Mouse (Mus musculus) lung, postnatal 0 days (tissue): ENCODE results near the gene Tln1.

ENCODE experiments used
- CTCF ChIP-seq: IDR thresholded peaks from 2 replicates; pipeline ENCODE4 v1.5.1; 2016; ENCODE audit warnings: antibody characterized with exemption, mild to moderate bottlenecking
- EP300 ChIP-seq: IDR thresholded peaks from 2 replicates; pipeline ENCODE4 v1.6.1; 2016; ENCODE audit warnings: antibody characterized with exemption, mild to moderate bottlenecking, control low read depth

- TF ChIP-seq CTCF (no peak), EP300 (no peak)
Measured at GRCm38 (mm10) chr4:43583421-43583820, 20.9 kb upstream of the Tln1 start.
